Mouse (Mus musculus) olfactory bulb, adult 2 months (tissue): ENCODE measurements around the gene Nhp2.

Experiments
- CTCF ChIP-seq: fragments of 200-500 bp; IDR thresholded peaks from 2 replicates; pipeline ENCODE4 v1.5.1; 2012; ENCODE audit warnings: low read depth, mild to moderate bottlenecking, low read length, moderate library complexity; ENCODE audit not compliant: insufficient read depth
- POLR2A ChIP-seq: fragments of 200-500 bp; IDR thresholded peaks from 2 replicates; pipeline ENCODE4 v1.6.1; 2012; ENCODE audit warnings: mild to moderate bottlenecking, low read depth, low read length, moderate library complexity; ENCODE audit not compliant: insufficient read depth

DNA sequence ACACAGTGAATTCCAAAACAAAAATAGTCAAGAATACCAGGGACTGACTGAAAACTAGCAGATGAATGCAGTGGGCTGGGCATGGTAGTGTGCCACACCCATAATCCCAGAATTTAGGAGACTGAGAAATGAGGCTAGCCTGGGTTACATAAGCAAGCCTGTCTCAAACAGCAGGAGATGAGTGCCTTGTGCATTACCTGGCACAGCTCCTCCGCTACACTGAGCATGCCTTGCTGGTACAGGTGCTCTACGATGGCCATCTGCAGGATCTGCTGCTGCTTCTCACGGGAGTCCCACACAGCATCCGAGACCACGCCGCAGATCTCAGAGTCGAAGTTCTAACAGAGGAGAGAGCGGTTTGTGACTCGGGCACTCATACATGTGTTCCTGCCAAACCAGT is 7.9 kb downstream of the Nhp2 start:
- TF ChIP-seq POLR2A: no peak
- TF ChIP-seq CTCF: no peak
